Mouse (Mus musculus): ENCODE data around the gene Foxc1. TPM values are rescaled to one million over a fixed set of nuclear protein-coding genes. Genes with fewer than 3 reads are reported as not detected.

Gene Foxc1
- polyA plus RNA-seq, 1 experiment: 1.9 TPM

DNA sequence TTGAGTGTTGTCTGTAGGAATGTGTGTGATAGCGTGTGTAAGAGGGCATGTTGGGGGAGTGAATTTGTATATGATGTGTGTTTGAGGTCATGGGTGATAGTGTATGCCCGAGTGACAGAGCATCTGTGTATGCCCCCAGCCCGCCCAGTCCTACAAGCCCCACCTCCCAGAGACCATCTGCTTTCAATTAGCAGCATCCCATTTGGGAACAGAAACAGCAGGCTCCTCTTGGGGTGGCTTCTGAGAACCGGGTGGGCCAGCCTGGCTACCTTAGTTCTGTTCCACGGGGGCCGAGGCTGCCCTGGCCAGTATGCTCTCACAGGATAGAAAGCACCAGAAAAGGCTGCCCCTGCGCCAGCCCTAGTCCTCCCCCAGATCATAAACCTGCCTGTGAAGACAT, 11.9 kb downstream of the Foxc1 start:
- TF ChIP-seq CTCF (IDR thresholded peaks at IDR 0.05; ENCODE audit: borderline replicate concordance, control insufficient read depth, extremely low read depth, insufficient read depth, low read length, poor library complexity): no peak
- no peak for TF ChIP-seq POLR2A (IDR thresholded peaks at IDR 0.05; ENCODE audit: control insufficient read depth, extremely low read depth, insufficient read depth, low read length, poor library complexity)
- Histone ChIP-seq H3K4me1 (replicated peaks; ENCODE audit: control insufficient read depth, insufficient read depth, low read length) (no peaks in the 10 kb centered on the region), H3K4me3 (ENCODE audit: control insufficient read depth, insufficient read depth, low read length) (no peak overlapping the region), H3K27ac (ENCODE audit: control insufficient read depth, insufficient read depth, low read length) (no peak overlapping the region), H3K27me3 (ENCODE audit: control insufficient read depth, insufficient read depth, low read length) (0 out of 2 replicates have a peak, but pooled peaks cover under 1% of the 10 kb centered on the region), H3K36me3 (ENCODE audit: control insufficient read depth, insufficient read depth, low read length) (no peaks in the 10 kb centered on the region)
- 95% methylated on average over 7 of the region's 7 CpGs for WGBS
- no peak for DNase-seq

DNA sequence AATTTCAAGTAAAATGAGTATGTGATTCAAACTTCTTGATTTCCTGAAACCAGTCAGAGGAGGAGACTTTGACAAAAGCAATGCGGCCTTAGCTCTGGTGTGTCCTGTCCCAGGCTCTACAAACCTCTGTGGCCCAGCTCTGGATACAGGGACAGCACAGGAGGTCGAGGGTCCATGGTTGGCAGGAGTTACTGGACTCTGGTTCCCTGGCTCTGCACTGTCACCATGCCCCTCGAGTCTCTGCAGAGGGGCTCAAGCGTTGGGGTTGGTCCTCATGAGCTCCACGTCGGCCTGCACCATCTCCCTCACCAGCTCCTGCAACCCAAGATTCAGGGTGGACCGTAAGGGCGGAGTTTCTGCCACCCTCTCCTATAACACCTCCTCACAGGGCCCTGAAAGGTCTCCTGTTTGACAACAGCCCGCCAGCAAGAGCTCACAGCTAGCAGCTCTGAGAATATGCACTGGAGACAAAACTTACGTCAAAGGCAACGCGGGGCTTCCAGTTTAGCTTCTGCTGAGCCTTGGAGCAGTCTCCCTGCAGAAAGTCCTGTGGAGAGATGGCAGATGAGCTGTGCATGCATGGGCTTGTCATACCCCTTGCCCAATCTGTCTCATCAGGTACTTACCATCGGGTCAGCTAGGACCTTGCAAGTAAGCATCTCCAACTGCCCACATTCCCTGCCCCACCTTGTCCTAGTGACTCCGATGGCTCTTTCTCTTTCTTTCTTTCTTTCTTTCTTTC, 13.4 kb downstream of the Foxc1 start:
- Histone ChIP-seq H3K27ac (ENCODE audit: control insufficient read depth, insufficient read depth, low read length) (no peak overlapping the region), H3K4me3 (ENCODE audit: control insufficient read depth, insufficient read depth, low read length) (no peak overlapping the region), H3K4me1 (replicated peaks; ENCODE audit: control insufficient read depth, insufficient read depth, low read length) (no peaks in the 10 kb centered on the region), H3K36me3 (ENCODE audit: control insufficient read depth, insufficient read depth, low read length) (no peaks in the 10 kb centered on the region), H3K27me3 (ENCODE audit: control insufficient read depth, insufficient read depth, low read length) (no peaks in the 10 kb centered on the region)
- TF ChIP-seq CTCF (IDR thresholded peaks at IDR 0.05; ENCODE audit: borderline replicate concordance, control insufficient read depth, extremely low read depth, insufficient read depth, low read length, poor library complexity) (no peak), POLR2A (IDR thresholded peaks at IDR 0.05; ENCODE audit: control insufficient read depth, extremely low read depth, insufficient read depth, low read length, poor library complexity) (no peak)
- no peak for DNase-seq
- WGBS: 86% methylated on average over 14 of the region's 14 CpGs

DNA sequence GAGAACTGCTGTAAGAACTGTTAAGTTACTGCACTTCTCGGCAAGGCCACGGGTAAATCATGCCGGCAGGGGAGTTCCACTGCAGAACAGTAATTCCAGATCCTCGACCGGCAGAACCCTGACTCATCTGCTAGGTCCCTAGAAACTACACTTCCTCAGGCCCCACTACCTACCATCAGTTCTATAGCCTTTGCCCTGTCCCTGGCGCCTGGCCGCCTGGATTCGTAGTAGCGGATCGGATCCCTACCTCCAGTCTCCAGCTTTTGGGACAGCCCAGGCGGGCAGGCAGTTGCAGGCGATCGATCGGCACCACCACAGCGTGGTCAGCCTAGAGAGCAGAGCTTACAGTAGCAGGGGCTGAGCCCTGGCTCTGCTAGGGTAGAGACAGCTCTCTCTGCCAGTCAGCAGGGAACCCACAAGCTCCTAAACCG, 14.2 kb downstream of the Foxc1 start:
- 36% methylated on average over 16 of the region's 16 CpGs for WGBS
- Histone ChIP-seq H3K36me3 (ENCODE audit: control insufficient read depth, insufficient read depth, low read length) (no peaks in the 10 kb centered on the region), H3K4me1 (replicated peaks; ENCODE audit: control insufficient read depth, insufficient read depth, low read length) (no peaks in the 10 kb centered on the region), H3K27ac (ENCODE audit: control insufficient read depth, insufficient read depth, low read length) (no peak overlapping the region), H3K4me3 (ENCODE audit: control insufficient read depth, insufficient read depth, low read length) (no peak overlapping the region), H3K27me3 (ENCODE audit: control insufficient read depth, insufficient read depth, low read length) (no peaks in the 10 kb centered on the region)
- TF ChIP-seq CTCF (IDR thresholded peaks at IDR 0.05; ENCODE audit: borderline replicate concordance, control insufficient read depth, extremely low read depth, insufficient read depth, low read length, poor library complexity): no peak
- TF ChIP-seq POLR2A (IDR thresholded peaks at IDR 0.05; ENCODE audit: control insufficient read depth, extremely low read depth, insufficient read depth, low read length, poor library complexity): no peak
- no peak for DNase-seq

DNA sequence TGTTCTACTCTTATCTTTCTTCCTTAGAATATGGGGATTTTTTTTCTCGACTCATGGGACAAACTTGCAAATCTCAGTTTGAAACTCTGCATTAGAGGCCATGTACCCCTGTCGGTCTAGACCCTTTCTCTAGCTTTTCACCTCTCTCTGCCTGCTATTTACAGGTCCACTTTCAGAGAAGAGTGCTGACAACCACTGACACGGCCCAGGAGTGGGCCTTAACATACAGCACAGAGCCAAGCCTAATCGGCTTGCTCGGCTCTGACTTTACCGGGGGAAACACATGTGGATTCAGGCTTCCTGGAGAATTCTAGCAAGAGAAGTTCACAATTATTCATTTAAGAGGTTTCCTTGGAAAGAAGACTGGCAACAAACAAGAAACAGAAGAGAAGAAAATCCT, 14.6 kb downstream of the Foxc1 start:
- Histone ChIP-seq H3K36me3 (ENCODE audit: control insufficient read depth, insufficient read depth, low read length) (no peaks in the 10 kb centered on the region), H3K27me3 (ENCODE audit: control insufficient read depth, insufficient read depth, low read length) (no peaks in the 10 kb centered on the region), H3K27ac (ENCODE audit: control insufficient read depth, insufficient read depth, low read length) (no peak overlapping the region), H3K4me1 (replicated peaks; ENCODE audit: control insufficient read depth, insufficient read depth, low read length) (no peaks in the 10 kb centered on the region), H3K4me3 (ENCODE audit: control insufficient read depth, insufficient read depth, low read length) (no peak overlapping the region)
- TF ChIP-seq POLR2A (IDR thresholded peaks at IDR 0.05; ENCODE audit: control insufficient read depth, extremely low read depth, insufficient read depth, low read length, poor library complexity): no peak
- no peak for TF ChIP-seq CTCF (IDR thresholded peaks at IDR 0.05; ENCODE audit: borderline replicate concordance, control insufficient read depth, extremely low read depth, insufficient read depth, low read length, poor library complexity)
- DNase-seq: no peak
- WGBS: 64% methylated on average over 6 of the region's 6 CpGs

DNA sequence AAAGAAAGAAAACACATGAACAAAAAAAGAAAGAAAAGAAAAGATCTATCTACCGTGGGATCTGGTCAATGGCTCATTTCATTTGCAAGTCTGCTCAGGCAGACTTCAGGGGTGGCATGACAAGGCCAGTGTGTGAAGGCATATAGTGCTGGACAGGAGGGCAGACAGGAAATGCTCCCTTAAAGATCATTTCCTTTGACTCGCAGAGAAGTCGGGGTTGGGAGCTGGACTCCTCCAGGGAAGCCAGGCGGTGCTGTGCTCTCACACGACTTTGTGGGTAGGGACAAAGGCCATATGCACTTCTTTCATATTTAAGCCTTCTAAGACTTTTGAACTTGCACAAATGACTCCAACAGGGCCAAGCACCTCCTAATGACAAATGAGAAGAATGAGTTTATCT, 16.9 kb downstream of the Foxc1 start:
- H3K4me1 ChIP-seq (replicated peaks; ENCODE audit: control insufficient read depth, insufficient read depth, low read length): no peaks in the 10 kb centered on the region
- 82% methylated on average over 5 of the region's 5 CpGs for WGBS
- no peak overlapping the region for H3K27ac ChIP-seq (ENCODE audit: control insufficient read depth, insufficient read depth, low read length)
- no peaks in the 10 kb centered on the region for H3K36me3 ChIP-seq (ENCODE audit: control insufficient read depth, insufficient read depth, low read length)
- no peaks in the 10 kb centered on the region for H3K27me3 ChIP-seq (ENCODE audit: control insufficient read depth, insufficient read depth, low read length)
- TF ChIP-seq POLR2A (IDR thresholded peaks at IDR 0.05; ENCODE audit: control insufficient read depth, extremely low read depth, insufficient read depth, low read length, poor library complexity) (no peak), CTCF (IDR thresholded peaks at IDR 0.05; ENCODE audit: borderline replicate concordance, control insufficient read depth, extremely low read depth, insufficient read depth, low read length, poor library complexity) (no peak)
- H3K4me3 ChIP-seq (ENCODE audit: control insufficient read depth, insufficient read depth, low read length): no peak overlapping the region
- no peak for DNase-seq

DNA sequence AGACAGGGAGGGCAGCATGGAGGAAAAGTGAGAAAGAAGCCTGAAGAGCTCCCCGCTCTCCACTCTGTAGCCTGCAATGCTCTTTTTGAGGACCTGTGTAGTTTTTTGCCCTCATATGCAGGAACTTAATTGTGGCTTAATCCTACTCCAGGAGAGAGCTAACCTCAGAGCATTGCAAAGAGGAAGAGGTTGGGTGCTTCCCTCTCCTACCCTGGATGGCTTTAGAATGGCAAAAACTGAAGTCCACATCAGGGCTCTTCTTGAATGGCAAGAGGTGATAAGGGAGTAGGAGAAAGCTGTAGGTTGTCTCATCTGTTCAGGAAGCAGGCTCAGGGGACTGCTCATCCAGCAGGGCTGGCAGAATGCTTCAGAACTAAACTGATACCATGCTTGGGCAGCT, 18.7 kb downstream of the Foxc1 start:
- no peak overlapping the region for H3K27ac ChIP-seq (ENCODE audit: control insufficient read depth, insufficient read depth, low read length)
- 91% methylated on average over 1 of the region's 1 CpGs for WGBS
- TF ChIP-seq CTCF (IDR thresholded peaks at IDR 0.05; ENCODE audit: borderline replicate concordance, control insufficient read depth, extremely low read depth, insufficient read depth, low read length, poor library complexity): no peak
- H3K27me3 ChIP-seq (ENCODE audit: control insufficient read depth, insufficient read depth, low read length): no peaks in the 10 kb centered on the region
- no peaks in the 10 kb centered on the region for H3K36me3 ChIP-seq (ENCODE audit: control insufficient read depth, insufficient read depth, low read length)
- H3K4me1 ChIP-seq (replicated peaks; ENCODE audit: control insufficient read depth, insufficient read depth, low read length): no peaks in the 10 kb centered on the region
- H3K4me3 ChIP-seq (ENCODE audit: control insufficient read depth, insufficient read depth, low read length): no peak overlapping the region
- no peak for DNase-seq

DNA sequence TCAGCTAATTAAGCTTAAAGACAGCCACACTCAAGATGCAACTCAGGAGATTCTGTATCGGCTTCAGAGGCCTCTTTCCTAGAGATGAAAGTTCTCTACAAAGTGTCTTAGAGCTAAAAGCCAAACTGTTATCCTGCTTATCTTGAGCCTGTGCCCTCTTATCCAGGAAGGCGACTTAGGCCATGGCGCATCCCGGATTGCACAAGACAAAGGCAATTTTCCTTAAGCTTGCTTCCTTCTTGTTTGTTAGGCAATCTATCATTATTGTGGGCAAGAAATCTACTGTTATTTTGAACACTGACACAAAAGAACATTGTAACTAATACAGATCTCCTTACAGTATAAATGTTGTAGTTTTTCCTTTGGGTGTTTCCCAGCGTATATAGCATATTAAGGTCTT, 20.7 kb downstream of the Foxc1 start:
- 95% methylated on average over 5 of the region's 5 CpGs for WGBS
- H3K36me3 ChIP-seq (ENCODE audit: control insufficient read depth, insufficient read depth, low read length): no peaks in the 10 kb centered on the region
- no peaks in the 10 kb centered on the region for H3K27me3 ChIP-seq (ENCODE audit: control insufficient read depth, insufficient read depth, low read length)
- no peak overlapping the region for H3K27ac ChIP-seq (ENCODE audit: control insufficient read depth, insufficient read depth, low read length)
- no peak for DNase-seq
- H3K4me1 ChIP-seq (replicated peaks; ENCODE audit: control insufficient read depth, insufficient read depth, low read length): no peaks in the 10 kb centered on the region
- TF ChIP-seq CTCF (IDR thresholded peaks at IDR 0.05; ENCODE audit: borderline replicate concordance, control insufficient read depth, extremely low read depth, insufficient read depth, low read length, poor library complexity) (no peak), POLR2A (IDR thresholded peaks at IDR 0.05; ENCODE audit: control insufficient read depth, extremely low read depth, insufficient read depth, low read length, poor library complexity) (no peak)
- no peak overlapping the region for H3K4me3 ChIP-seq (ENCODE audit: control insufficient read depth, insufficient read depth, low read length)
